Mouse (Mus musculus): ENCODE data around the gene Wfikkn2. TPM values are rescaled to one million over a fixed set of nuclear protein-coding genes. Genes with fewer than 3 reads are reported as not detected.

The Wfikkn2 gene
- polyA plus RNA-seq, 1 experiment from 2014 or later, result 3.8 TPM

GRCm38 (mm10) chr11:94233405-94233804 lies 12.4 kb downstream of the Wfikkn2 start:
- Histone ChIP-seq H3K9me3 (no peaks in the 10 kb centered on the region), H3K9ac (replicated peaks) (no peak overlapping the region), H3K27me3 (peaks cover 3% of the 10 kb centered on the region; the same call in 1 of the 2 replicates), H3K4me3 (no peak overlapping the region), H3K36me3 (no peaks in the 10 kb centered on the region), H3K27ac (replicated peaks) (no peak overlapping the region; the same call in 1 of the 2 replicates), H3K4me1 (peaks cover 16% of the 10 kb centered on the region), H3K4me2 (replicated peaks) (no peak overlapping the region)
- no peak for ATAC-seq (ENCODE audit: low FRiP score, low read depth)
- 59% methylated on average over 6 of the region's 6 CpGs for WGBS

GRCm38 (mm10) chr11:94231821-94232552 lies 13.8 kb downstream of the Wfikkn2 start:
- H3K4me1 ChIP-seq, result peaks cover 23% of the 10 kb centered on the region
- no peak overlapping the region for H3K4me3 ChIP-seq
- ATAC-seq (ENCODE audit: low FRiP score, low read depth), result no peak
- WGBS, result 80% methylated on average over 19 of the region's 19 CpGs
- no peak overlapping the region for H3K27ac ChIP-seq (replicated peaks)
- no peak overlapping the region for H3K9ac ChIP-seq (replicated peaks)
- H3K36me3 ChIP-seq, result no peaks in the 10 kb centered on the region
- no peaks in the 10 kb centered on the region for H3K9me3 ChIP-seq
- H3K4me2 ChIP-seq (replicated peaks), result no peak overlapping the region
- peaks cover 3% of the 10 kb centered on the region; the same call in 1 of the 2 replicates for H3K27me3 ChIP-seq

DNA sequence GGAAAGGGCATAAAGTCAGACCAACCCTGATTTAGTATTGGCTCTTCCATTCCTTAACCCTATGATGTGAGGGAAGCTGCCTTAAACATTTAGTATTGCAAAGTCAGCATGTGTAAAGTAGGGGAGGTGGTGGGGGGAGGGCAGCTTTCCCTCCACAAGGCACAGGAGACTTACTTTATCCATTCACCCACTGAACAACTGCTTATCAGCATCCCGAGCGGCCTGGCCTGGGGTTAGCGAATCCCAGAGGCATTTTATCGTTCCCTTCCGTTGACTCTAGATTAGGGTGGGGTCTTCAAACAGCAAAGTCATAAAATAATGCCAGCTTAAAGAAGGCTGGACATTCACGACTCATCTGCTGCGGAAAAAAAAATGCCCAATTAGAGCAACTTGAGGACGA lies 15.6 kb downstream of the Wfikkn2 start:
- H3K9ac ChIP-seq (replicated peaks), result no peak overlapping the region
- no peaks in the 10 kb centered on the region for H3K36me3 ChIP-seq
- WGBS, result 84% methylated on average over 8 of the region's 8 CpGs
- no peak overlapping the region for H3K4me3 ChIP-seq
- H3K27me3 ChIP-seq, result peaks cover 2% of the 10 kb centered on the region; the same call in 1 of the 2 replicates
- H3K9me3 ChIP-seq, result no peaks in the 10 kb centered on the region
- H3K4me2 ChIP-seq (replicated peaks), result no peak overlapping the region
- no peak for ATAC-seq (ENCODE audit: low FRiP score, low read depth)
- H3K4me1 ChIP-seq, result peaks cover 17% of the 10 kb centered on the region
- no peak overlapping the region for H3K27ac ChIP-seq (replicated peaks)

- 91% methylated on average over 5 of the region's 5 CpGs for WGBS
- Histone ChIP-seq H3K9ac (replicated peaks) (no peak overlapping the region), H3K27me3 (no peaks in the 10 kb centered on the region), H3K4me1 (peaks cover 17% of the 10 kb centered on the region), H3K9me3 (no peaks in the 10 kb centered on the region), H3K4me2 (replicated peaks) (no peak overlapping the region), H3K36me3 (no peaks in the 10 kb centered on the region), H3K27ac (replicated peaks) (no peak overlapping the region), H3K4me3 (no peak overlapping the region)
- ATAC-seq (ENCODE audit: low FRiP score, low read depth), result no peak
These were observed 16.4 kb downstream of the Wfikkn2 start for GRCm38 (mm10) chr11:94229207-94229960.

DNA sequence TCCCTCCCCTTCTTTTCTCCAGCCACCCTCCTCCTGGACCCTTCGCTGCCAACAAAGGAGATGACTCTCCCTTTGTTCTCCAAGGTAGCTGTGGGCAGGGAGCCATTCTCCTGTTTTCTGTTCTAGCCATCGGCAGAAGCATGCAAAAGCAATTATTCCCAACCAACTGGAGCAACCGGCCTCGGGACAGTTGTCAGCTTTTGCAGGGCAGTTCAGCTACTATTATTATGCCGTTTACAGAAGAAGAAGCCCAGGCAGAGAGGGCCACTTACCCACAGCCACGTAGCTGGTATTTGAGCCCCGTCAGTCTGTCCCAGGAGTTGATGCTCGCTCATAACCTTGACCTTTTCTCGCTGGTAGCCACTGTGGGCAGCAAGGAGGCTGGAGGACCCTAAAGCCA lies 17.4 kb downstream of the Wfikkn2 start:
- H3K27me3 ChIP-seq, result no peaks in the 10 kb centered on the region
- no peaks in the 10 kb centered on the region for H3K9me3 ChIP-seq
- H3K27ac ChIP-seq (replicated peaks), result peak overlapping the region; percentile 40; the same call in 1 of the 2 replicates
- no peaks in the 10 kb centered on the region for H3K36me3 ChIP-seq
- no peak overlapping the region for H3K4me2 ChIP-seq (replicated peaks)
- H3K4me1 ChIP-seq, result peaks cover 13% of the 10 kb centered on the region
- peak overlapping the region; percentile 17; the same call in 1 of the 2 replicates for H3K9ac ChIP-seq (replicated peaks)
- ATAC-seq (ENCODE audit: low FRiP score, low read depth), result no peak
- H3K4me3 ChIP-seq, result no peak overlapping the region
- WGBS, result 37% methylated on average over 9 of the region's 9 CpGs

DNA sequence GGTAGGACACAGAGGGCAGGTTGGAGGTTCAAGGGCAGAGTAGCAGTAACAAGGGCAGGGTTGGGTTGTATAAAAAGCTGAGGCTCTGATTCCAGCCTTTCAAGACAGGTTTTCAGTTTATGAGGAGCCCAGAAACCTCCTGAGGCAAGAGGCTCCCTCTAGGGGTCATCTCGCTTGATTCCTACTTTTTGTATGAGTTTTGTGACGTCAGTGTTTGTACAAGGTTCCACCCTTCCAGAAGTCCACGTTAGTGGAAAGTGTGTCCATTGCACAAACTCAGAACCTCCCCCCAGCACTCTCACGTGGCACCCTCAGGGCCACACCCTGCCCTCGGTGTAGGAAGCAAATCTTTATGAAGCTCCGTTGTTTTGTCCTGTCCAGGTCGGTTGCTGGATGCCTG lies 19.8 kb downstream of the Wfikkn2 start:
- Histone ChIP-seq H3K9me3 (no peaks in the 10 kb centered on the region), H3K4me1 (peaks cover 10% of the 10 kb centered on the region), H3K9ac (replicated peaks) (no peak overlapping the region), H3K27me3 (no peaks in the 10 kb centered on the region), H3K36me3 (no peaks in the 10 kb centered on the region), H3K4me3 (no peak overlapping the region), H3K4me2 (replicated peaks) (no peak overlapping the region), H3K27ac (replicated peaks) (no peak overlapping the region)
- ATAC-seq (ENCODE audit: low FRiP score, low read depth), result no peak
- WGBS, result 42% methylated on average over 7 of the region's 7 CpGs

- Histone ChIP-seq H3K4me3 (no peak overlapping the region), H3K36me3 (no peaks in the 10 kb centered on the region), H3K9ac (replicated peaks) (no peak overlapping the region), H3K9me3 (no peaks in the 10 kb centered on the region), H3K27ac (replicated peaks) (no peak overlapping the region), H3K27me3 (no peaks in the 10 kb centered on the region), H3K4me1 (peaks cover 8% of the 10 kb centered on the region), H3K4me2 (replicated peaks) (no peak overlapping the region)
- no peak for ATAC-seq (ENCODE audit: low FRiP score, low read depth)
- WGBS, result 85% methylated on average over 9 of the region's 9 CpGs
These were observed 22.3 kb downstream of the Wfikkn2 start for GRCm38 (mm10) chr11:94223531-94223930.

- no peaks in the 10 kb centered on the region for H3K4me1 ChIP-seq
- no peak overlapping the region for H3K27ac ChIP-seq (replicated peaks)
- H3K36me3 ChIP-seq, result no peaks in the 10 kb centered on the region
- H3K27me3 ChIP-seq, result no peaks in the 10 kb centered on the region
- ATAC-seq (ENCODE audit: low FRiP score, low read depth), result no peak
- no peaks in the 10 kb centered on the region for H3K9me3 ChIP-seq
- no peak overlapping the region for H3K4me3 ChIP-seq
- no peak overlapping the region for H3K4me2 ChIP-seq (replicated peaks)
- WGBS, result 94% methylated on average over 7 of the region's 7 CpGs
- H3K9ac ChIP-seq (replicated peaks), result no peak overlapping the region
These were observed 24.5 kb downstream of the Wfikkn2 start for GRCm38 (mm10) chr11:94221257-94221656.

DNA sequence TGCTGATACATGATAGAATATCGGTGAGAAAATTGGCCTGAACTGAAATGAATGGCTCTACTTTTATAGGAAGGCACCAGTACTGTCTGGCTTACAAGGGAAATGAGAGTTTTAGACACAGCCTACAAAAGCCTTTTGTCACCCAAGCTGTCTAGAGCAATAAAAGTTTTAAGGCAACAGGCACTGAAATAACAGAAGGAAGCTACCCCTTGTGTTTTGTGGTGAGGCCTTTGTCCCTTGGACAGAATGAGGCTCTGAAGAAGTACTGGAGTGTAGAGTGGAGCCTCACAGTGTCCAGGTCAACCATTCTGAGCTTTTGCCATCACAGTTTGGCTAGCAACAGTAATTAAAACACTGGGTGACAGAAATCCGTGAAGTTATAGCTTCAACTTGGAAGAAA lies 29.6 kb downstream of the Wfikkn2 start:
- H3K4me3 ChIP-seq, result no peak overlapping the region

DNA sequence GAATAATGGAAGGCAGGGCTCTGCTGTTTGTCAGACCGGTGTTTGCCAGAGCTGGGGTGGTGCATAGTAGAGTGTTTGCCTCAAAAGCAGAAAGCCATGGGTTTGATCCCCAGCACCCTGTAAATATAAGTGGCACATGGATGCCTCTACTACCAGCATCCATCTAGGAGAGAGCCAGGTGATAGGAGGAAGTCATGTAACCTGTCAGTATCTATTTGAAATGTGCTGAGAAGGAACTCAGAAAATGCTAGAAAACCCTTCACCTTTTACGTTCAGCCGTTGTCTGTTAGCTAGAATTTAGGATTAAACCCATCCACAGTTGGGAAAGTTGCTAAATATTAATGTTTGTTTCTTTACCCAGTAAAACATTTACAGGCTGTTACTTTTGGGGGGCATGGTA lies 30.2 kb downstream of the Wfikkn2 start:
- H3K4me1 ChIP-seq, result peaks cover 26% of the 10 kb centered on the region
- no peaks in the 10 kb centered on the region for H3K9me3 ChIP-seq
- 90% methylated on average over 3 of the region's 3 CpGs for WGBS
- no peaks in the 10 kb centered on the region for H3K27me3 ChIP-seq
- ATAC-seq (ENCODE audit: low FRiP score, low read depth), result no peak
- 0 out of 2 replicates have a peak overlapping the region, but pooled peaks have one; percentile 5 for H3K4me2 ChIP-seq (replicated peaks)
- peaks cover 10% of the 10 kb centered on the region for H3K36me3 ChIP-seq
- no peak overlapping the region for H3K4me3 ChIP-seq
- H3K9ac ChIP-seq (replicated peaks), result no peak overlapping the region
- no peak overlapping the region; the same call in 1 of the 2 replicates for H3K27ac ChIP-seq (replicated peaks)

More for the DNA sequence above, 29.6 kb downstream of the Wfikkn2 start:
- Histone ChIP-seq H3K4me2 (replicated peaks) (no peak overlapping the region), H3K27ac (replicated peaks) (peak overlapping the region; percentile 27; the same call in 1 of the 2 replicates), H3K36me3 (peaks cover 10% of the 10 kb centered on the region), H3K9me3 (no peaks in the 10 kb centered on the region), H3K9ac (replicated peaks) (no peak overlapping the region), H3K4me1 (peaks cover 26% of the 10 kb centered on the region), H3K27me3 (no peaks in the 10 kb centered on the region)
- no peak for ATAC-seq (ENCODE audit: low FRiP score, low read depth)
- 45% methylated on average over 2 of the region's 2 CpGs for WGBS

DNA sequence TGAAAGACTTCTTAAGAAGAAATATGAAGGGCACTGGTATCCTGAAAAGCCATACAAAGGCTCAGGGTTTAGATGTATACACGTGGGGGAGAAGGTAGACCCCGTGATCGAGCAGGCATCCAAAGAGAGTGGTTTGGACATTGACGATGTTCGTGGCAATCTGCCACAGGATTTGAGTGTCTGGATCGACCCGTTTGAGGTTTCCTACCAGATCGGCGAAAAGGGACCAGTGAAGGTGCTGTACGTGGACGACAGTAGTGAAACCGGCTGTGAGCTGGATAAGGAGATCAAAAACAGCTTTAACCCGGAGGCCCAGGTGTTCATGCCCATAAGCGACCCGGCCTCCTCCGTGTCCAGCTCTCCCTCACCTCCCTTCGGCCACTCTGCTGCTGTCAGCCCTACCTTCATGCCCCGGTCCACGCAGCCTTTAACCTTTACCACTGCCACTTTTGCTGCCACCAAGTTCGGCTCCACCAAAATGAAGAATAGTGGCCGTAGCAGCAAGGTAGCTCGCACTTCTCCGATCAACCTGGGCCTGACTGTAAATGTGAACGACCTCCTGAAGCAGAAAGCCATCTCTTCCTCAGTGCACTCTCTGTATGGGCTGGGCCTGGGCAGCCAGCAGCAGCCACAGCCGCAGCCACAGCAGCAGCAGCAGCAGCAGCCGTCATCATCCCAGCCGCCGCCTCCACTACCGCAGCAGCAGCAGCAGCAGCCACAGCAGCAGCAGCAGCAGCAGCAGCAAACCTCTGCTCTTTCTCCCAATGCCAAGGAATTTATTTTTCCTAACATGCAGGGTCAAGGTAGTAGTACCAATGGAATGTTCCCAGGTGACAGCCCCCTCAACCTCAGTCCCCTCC lies 31.8 kb downstream of the Wfikkn2 start:
- 87% methylated on average over 29 of the region's 29 CpGs for WGBS

More for the DNA sequence above, 31.8 kb downstream of the Wfikkn2 start:
- Histone ChIP-seq H3K4me2 (replicated peaks) (peak overlapping the region; percentile 36), H3K9me3 (no peaks in the 10 kb centered on the region), H3K9ac (replicated peaks) (peak overlapping the region; percentile 24; the same call in 1 of the 2 replicates), H3K27me3 (no peaks in the 10 kb centered on the region), H3K36me3 (peaks cover 10% of the 10 kb centered on the region), H3K4me1 (peaks cover 29% of the 10 kb centered on the region), H3K27ac (replicated peaks) (no peak overlapping the region), H3K4me3 (peak overlapping the region; percentile 14)
- ATAC-seq (ENCODE audit: low FRiP score, low read depth), result no peak

Data from midbrain, embryonic 12.5 days (tissue).